Mouse (Mus musculus): ENCODE data around the gene Rnh1.

Gene Rnh1

GRCm38 (mm10) chr7:141155362-141155761 is 17.3 kb downstream of the Rnh1 start:
- no peak for DNase-seq

- DNase-seq: no peak
Observed at GRCm38 (mm10) chr7:141148639-141149038, 24.0 kb downstream of the Rnh1 start.

- no peak for DNase-seq
Observed at GRCm38 (mm10) chr7:141147044-141147443, 25.6 kb downstream of the Rnh1 start.

GRCm38 (mm10) chr7:141146043-141146595 is 26.5 kb downstream of the Rnh1 start:
- DNase-seq: no peak

- no peak for DNase-seq
Observed at GRCm38 (mm10) chr7:141145403-141145802, 27.3 kb downstream of the Rnh1 start.

GRCm38 (mm10) chr7:141144650-141145049 is 28.0 kb downstream of the Rnh1 start:
- DNase-seq: no peak

- DNase-seq: no peak
Observed at GRCm38 (mm10) chr7:141143861-141144260, 28.8 kb downstream of the Rnh1 start.

GRCm38 (mm10) chr7:141143112-141143511 is 29.5 kb downstream of the Rnh1 start:
- DNase-seq: peak; percentile 71

- DNase-seq: no peak
Observed at GRCm38 (mm10) chr7:141141326-141141725, 31.3 kb downstream of the Rnh1 start.

- DNase-seq: no peak
Observed at GRCm38 (mm10) chr7:141131904-141132755, 40.5 kb downstream of the Rnh1 start.

- DNase-seq: peak; percentile 93
Observed at GRCm38 (mm10) chr7:141131024-141131820, 41.4 kb downstream of the Rnh1 start.

- DNase-seq: no peak
Observed at GRCm38 (mm10) chr7:141123517-141123856, 49.2 kb downstream of the Rnh1 start.

GRCm38 (mm10) chr7:141122689-141123516 is 49.8 kb downstream of the Rnh1 start:
- peak; percentile 99 for DNase-seq

- peak; percentile 81 for DNase-seq
Observed at GRCm38 (mm10) chr7:141122245-141122644, 50.4 kb downstream of the Rnh1 start, which contains the start of gene Ptdss2. Gene Ptdss2, plus strand, starts transcription at chr7:141122382.

- peak; percentile 50 for DNase-seq
Observed at GRCm38 (mm10) chr7:141121051-141121531, 51.6 kb downstream of the Rnh1 start.

- DNase-seq: no peak
Observed at GRCm38 (mm10) chr7:141120605-141121004, 52.1 kb downstream of the Rnh1 start.

GRCm38 (mm10) chr7:141119487-141119886 is 53.2 kb downstream of the Rnh1 start:
- no peak for DNase-seq

- DNase-seq: peak; percentile 41
Observed at GRCm38 (mm10) chr7:141117636-141118035, 55.0 kb downstream of the Rnh1 start, which contains the start of gene Ano9. Gene Ano9, minus strand, starts transcription at chr7:141117806.

GRCm38 (mm10) chr7:141115874-141116273 is 56.8 kb downstream of the Rnh1 start:
- no peak for DNase-seq

Measured in lung, postnatal 10 days (tissue).